Mouse (Mus musculus) monocyte, adult 5-6 weeks (primary cell): ENCODE data around the gene Gm20449. TPM values are rescaled to one million over a fixed set of nuclear protein-coding genes. Genes with fewer than 3 reads are reported as not detected.
"Not testable (repeated sequence)": the region's sequence is repeated elsewhere in the genome, so short reads cannot be mapped to it uniquely, and the experiment has no call there.

Experiments used
- ATAC-seq: fragments of 153-309, 156-312 bp; replicated peaks from 2 replicates; pipeline ENCODE4 v1.8.0; 2017; ENCODE audit warnings: mild to moderate bottlenecking; ENCODE audit not compliant: low TSS enrichment, insufficient number of reproducible peaks, severe bottlenecking, poor library complexity, low FRiP score
- total RNA-seq: library from RNA; stranded (forward); fragments of 200-1000, 200-491, 200-594 nt; gene quantifications from 3 replicates; pipeline ENCODE4 v1.2.3, GENCODE M21; 2017

Gm20449 gene
- total RNA-seq, result not detected in 3 replicates

- peak; percentile 94 for ATAC-seq
Observed at GRCm38 (mm10) chr7:41499389-41500049, at the start of gene Gm20449, which contains the start of gene AW146154. Gm20449 (minus strand) TSS chr7:41499417. AW146154 (minus strand) TSS chr7:41499890.

GRCm38 (mm10) chr7:41512672-41513071 is 13.5 kb upstream of the Gm20449 start:
- ATAC-seq, result no peak

- no peak for ATAC-seq
Observed at GRCm38 (mm10) chr7:41512207-41512606, 13.0 kb upstream of the Gm20449 start.

- ATAC-seq, result no peak
Observed at GRCm38 (mm10) chr7:41502402-41502801, 3.2 kb upstream of the Gm20449 start.

- ATAC-seq, result no peak
Observed at GRCm38 (mm10) chr7:41500151-41500934, 1.1 kb upstream of the Gm20449 start.

- ATAC-seq, result peak; percentile 41
Observed at GRCm38 (mm10) chr7:41499018-41499388, 214 bp downstream of the Gm20449 start.

GRCm38 (mm10) chr7:41498464-41498863 is 753 bp downstream of the Gm20449 start:
- ATAC-seq, result not testable (repeated sequence)

- no peak for ATAC-seq
Observed at GRCm38 (mm10) chr7:41497871-41498270, 1.3 kb downstream of the Gm20449 start.

- ATAC-seq, result no peak
Observed at GRCm38 (mm10) chr7:41451864-41452263, 47.4 kb downstream of the Gm20449 start.

GRCm38 (mm10) chr7:41448596-41448995 is 50.6 kb downstream of the Gm20449 start, which contains the start of gene Vmn2r57:
Vmn2r57 (minus strand) TSS chr7:41448696.
- not testable (repeated sequence) for ATAC-seq

GRCm38 (mm10) chr7:41394130-41394529 is 105.1 kb downstream of the Gm20449 start:
- no peak for ATAC-seq

GRCm38 (mm10) chr7:41393048-41393971 is 105.9 kb downstream of the Gm20449 start, which contains the start of gene AI987944:
AI987944 (minus strand) TSS chr7:41393379.
- ATAC-seq, result peak; percentile 97

Other genes starting within 250 kb of the Gm20449 start
- gene AI987944, start 106.0 kb downstream of the Gm20449 start, total RNA-seq, result 29.6 to 41.6 TPM (median 31.8 TPM) in 3 replicates
- gene Vmn2r57, start 50.7 kb downstream of the Gm20449 start, total RNA-seq, result under 0.01 TPM in 1 of 3 replicates, not detected in the others
- 1.8 to 9.9 TPM (median 5.0 TPM) in 3 replicates for gene AW146154, start 473 bp upstream of the Gm20449 start, total RNA-seq
- not detected in 3 replicates for gene Gm6871, start 74.2 kb upstream of the Gm20449 start, total RNA-seq
- 7.1 to 21.6 TPM (median 9.3 TPM) in 3 replicates for gene 2610021A01Rik, start 99.8 kb upstream of the Gm20449 start, total RNA-seq
- gene Zfp788, start 133.8 kb upstream of the Gm20449 start, total RNA-seq, result 8.6 to 11.7 TPM (median 10.1 TPM) in 3 replicates